Mouse (Mus musculus) frontal cortex, postnatal 10 days (tissue): ENCODE data around the gene Prkra.
"Not testable (repeated sequence)": the region's sequence is repeated elsewhere in the genome, so short reads cannot be mapped to it uniquely, and the experiment has no call there.

Source experiments
- DNase-seq, 2 experiments: peaks; one replicate each; pipeline ENCODE4 v3.0.0; 2022; ENCODE audit warnings: low spot score in 2 of 2, mixed read lengths in 1 of 2

Gene Prkra

DNA sequence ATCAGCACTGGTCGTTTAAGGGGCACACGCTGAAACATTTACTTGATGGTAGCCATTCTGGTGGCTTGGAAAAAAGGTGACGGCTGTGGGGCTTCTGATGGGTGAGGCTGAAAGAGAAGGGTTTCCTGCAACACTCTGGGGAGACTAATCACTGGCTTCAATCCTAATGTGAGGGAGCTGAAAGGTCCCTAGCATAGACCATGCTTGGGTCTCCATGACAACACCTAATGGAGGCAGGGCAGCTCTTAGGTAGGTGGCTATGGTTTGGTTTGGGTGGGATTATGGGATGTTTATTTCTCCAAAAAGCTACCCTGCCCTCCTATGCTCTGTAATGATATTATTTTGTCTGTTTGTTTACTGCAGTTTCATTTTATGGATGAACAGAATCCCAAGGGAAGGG, 7.6 kb upstream of the Prkra start:
- no peak for DNase-seq

GRCm38 (mm10) chr2:76654646-76655045, 6.8 kb upstream of the Prkra start:
- DNase-seq = no peak

DNA sequence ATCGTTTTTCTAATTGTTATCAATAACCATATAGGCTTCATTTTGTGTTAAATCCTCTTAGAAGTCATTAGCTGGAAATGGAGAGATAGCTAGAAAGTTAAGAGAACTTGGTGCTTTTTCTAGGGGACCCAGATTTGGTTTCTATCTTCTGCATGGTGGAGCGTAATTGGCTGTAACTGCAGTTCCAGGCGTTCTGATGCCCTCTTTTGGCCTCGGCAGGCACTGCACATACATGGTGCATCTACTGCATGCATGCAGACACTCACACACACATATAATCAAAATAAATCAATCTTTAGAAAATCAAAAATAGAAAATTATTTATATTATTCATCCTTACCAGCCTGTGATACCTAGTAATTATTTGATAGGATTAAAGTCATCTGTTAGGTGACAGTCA, 5.3 kb upstream of the Prkra start:
- DNase-seq = no peak

GRCm38 (mm10) chr2:76648666-76649141, 889 bp upstream of the Prkra start:
- DNase-seq = no peak

DNA sequence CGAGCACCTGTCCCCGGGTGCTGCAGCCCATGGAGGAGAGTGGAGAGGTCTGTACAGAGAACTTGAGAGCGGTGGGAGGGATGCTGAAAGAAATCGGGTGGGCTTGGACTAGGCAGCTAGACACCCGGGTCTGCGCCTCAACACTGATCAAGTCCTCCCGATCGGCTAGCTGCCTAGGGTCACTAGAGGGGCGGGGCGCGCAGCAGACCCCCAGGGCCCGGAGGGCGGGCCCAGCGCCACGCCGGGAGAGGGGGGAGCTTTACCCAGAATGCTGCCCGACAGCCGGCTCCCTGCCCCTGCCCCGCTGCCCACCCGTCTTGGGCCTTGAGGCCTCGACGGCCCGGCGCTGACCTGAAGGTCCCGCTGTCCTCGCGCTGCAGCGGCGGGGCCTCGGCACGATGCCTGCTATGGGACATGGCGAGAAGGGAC, 360 bp downstream of the Prkra start:
- DNase-seq = no peak

DNA sequence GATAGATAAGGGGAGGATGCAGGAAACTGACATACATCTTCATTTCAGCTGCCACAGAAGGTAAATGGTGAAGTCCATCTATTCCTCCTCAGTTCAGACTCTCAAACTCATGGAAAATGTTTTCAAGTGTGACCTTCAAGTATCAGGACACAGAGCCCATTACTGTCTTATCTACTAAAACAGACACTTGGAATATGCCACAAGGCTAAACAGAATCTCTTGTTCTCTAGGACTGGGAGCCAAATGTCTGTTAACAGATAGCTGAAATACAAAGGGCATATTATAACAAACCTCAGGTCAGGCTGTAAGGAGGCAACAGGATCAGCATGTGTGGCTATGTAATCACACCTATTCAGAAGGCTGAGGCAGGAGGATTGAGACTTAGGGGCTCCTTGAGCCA, 4.0 kb downstream of the Prkra start:
- DNase-seq = no peak

GRCm38 (mm10) chr2:76639637-76640036, 8.2 kb downstream of the Prkra start:
- no peak for DNase-seq

GRCm38 (mm10) chr2:76631600-76631999, 16.2 kb downstream of the Prkra start:
- no peak for DNase-seq

DNA sequence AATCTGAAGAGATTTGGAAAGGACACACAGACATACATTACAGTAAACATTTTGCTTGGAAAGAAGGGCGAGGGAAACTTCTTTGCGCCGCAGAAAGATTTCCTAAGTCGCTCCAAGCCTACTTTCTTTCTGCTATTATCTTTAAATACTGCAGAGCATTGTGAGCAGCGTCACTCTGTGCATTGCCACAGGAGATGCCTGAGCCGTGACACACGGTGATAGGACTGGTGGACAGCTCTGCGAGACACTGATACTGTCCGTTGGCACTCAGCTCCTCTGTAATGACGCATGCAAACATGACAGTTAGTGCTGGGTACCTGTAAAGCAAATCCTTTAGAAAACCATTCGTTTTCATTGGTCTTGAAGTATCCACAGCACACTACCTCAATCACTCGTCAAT, 17.5 kb downstream of the Prkra start:
- no peak for DNase-seq

GRCm38 (mm10) chr2:76622316-76622715, 25.5 kb downstream of the Prkra start:
- DNase-seq = not testable (repeated sequence)

DNA sequence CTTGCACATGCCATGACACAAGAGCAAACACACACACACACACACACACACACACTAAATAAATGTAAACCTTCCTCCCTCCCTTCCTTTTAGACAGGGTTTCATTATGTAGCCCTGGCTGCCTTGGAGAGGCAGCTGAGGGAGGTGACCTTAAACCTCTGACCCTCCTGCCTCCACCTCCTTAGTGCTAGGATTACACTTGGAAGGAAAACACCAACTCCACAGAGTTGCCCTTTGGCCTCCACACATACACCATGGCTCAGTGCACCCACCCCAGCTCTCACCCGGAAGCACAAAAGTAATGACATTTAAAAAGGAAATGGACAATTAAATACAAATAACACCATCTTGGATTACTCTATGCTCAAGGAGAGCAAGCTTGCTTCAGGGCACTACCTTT, 26.1 kb downstream of the Prkra start:
- DNase-seq = no peak

DNA sequence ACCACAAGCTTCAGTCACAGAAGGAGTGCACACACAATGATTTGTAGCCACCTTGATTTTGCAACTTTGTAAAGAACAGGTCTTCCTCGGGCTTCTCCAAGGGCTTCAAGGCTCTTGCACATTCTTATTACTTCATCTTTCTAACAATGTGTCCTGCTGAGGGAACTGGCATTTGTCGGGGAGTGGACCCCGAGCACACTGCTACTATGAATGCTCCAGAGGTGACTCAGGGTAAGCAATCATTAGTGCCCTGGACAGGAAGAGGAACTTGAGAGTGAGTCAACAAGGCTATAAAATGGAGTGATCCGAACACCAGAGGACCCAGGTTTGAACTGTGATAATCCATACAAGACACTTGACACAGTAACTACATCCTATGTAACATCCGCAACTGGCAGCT, 27.6 kb downstream of the Prkra start:
- no peak for DNase-seq

- peak in 1 of 2 experiments; percentile 24 for DNase-seq
These were observed 29.7 kb downstream of the Prkra start for GRCm38 (mm10) chr2:76618078-76618477.

- DNase-seq = no peak
These were observed 35.8 kb downstream of the Prkra start for GRCm38 (mm10) chr2:76611996-76612395.

DNA sequence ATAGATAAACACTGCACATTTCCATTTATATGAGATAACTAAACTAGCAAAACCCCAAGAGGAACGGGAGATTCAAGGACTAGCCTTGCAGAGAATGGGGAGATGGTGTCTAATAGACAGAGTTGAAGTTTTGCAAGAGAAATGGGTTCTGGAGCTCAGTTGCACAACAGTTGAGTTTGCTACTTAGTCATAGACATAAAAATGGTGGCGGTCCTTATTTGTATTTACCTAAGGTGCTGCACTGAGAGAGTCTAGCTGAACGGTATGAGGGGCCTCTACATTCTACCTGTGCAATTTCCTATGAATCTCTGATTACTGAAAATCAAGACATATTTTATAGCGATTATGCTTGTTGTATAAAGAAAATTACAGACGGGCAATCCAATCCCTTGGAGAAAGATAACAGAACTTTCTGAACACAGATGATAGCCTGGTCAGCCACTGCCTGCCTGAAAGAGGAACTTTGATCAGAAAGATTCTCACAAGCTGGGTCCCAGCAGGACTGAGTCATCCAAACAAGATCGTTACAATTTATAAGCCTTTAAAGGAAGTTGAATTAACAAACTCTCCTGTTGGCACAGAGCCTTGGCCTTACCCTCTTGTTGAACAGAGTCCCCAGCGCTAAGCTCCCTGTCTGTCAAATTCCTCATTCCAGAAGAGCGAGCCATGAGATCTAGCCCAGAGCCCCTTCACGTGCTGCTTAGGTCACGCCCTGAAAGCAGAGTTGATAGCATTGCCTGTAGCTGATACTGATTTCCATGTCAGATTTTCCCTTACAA, 37.3 kb downstream of the Prkra start:
- no peak for DNase-seq

DNA sequence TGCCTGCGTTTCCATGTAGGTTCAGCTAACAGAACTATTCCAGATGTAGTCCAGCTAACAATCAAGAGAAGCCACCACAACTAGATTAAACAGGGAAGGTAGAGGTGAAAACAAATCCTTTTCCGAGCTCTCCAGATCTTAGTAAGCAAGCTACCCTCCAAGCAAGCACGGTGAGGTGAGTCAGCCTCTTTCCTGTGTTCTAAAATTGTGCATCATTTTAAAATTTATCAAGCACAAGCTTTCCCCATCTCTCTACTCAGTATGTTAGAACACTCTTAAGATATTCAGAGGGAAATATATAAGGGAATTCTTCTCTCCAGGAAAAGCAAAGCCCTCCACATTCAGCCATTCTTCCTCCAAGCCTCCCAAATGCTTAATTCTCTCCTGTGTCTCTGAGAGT, 41.1 kb downstream of the Prkra start:
- no peak for DNase-seq

DNA sequence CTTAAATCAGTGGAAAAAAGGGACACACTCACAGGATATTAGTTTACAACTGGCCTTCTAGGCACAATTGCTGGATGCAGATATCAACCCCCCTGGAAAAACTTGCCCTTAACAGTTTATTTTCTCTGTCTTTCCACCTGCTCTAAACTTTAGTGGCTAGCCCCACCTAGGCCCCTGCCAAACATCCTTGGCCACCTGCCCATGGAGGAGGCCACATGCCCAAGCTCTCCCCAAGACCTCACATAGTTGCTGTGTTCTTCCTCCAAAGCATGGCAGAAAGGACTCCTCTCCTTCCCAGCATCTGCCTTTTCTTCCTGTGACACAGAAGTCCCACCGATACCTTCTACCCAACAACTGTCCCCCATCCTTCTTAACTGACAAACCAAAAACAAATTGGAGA, 45.6 kb downstream of the Prkra start:
- no peak for DNase-seq

DNA sequence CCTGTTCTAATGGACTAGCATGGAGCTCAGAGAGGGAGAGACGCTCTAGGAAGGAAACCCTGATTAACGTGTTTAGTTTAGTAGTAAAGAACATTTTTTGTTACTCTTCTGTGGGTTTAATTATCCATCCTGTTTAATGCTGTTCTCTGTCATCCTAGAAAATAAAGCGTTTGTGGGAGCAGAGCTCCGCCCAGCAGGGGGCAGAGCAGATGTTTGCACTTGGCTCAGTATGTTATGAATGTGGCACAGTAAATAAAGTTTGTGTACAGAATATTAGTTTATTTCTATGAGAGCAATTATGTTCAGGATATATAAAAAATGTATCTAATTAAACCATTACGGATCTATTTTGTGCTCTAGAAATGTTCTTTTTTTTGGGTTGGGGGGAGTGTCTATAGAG, 48.6 kb downstream of the Prkra start:
- no peak for DNase-seq

DNA sequence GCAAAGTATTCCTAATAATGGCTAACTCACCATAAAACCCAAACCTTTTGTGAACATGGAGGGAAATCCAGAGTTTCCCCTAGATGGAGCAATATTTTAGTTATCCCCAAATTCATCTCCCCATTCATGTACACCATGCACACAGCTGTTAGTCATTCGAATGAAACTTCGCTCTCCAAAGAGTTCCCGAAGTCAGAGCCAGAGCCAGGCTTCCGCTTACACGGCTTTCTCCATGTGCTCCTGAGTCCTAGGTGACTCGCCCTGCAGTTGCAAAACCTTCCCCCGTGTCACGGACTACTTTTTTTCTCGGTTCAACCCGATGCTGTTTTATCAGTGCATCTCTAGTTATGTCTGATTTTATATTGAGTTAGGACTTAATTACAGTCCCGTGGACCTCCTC, 50.3 kb downstream of the Prkra start:
- DNase-seq = no peak

- no peak for DNase-seq
These were observed 55.4 kb downstream of the Prkra start for GRCm38 (mm10) chr2:76592401-76592924.

GRCm38 (mm10) chr2:76590221-76590620, 57.6 kb downstream of the Prkra start:
- DNase-seq = no peak

- DNase-seq = no peak
These were observed 60.9 kb downstream of the Prkra start for GRCm38 (mm10) chr2:76586906-76587305.

DNA sequence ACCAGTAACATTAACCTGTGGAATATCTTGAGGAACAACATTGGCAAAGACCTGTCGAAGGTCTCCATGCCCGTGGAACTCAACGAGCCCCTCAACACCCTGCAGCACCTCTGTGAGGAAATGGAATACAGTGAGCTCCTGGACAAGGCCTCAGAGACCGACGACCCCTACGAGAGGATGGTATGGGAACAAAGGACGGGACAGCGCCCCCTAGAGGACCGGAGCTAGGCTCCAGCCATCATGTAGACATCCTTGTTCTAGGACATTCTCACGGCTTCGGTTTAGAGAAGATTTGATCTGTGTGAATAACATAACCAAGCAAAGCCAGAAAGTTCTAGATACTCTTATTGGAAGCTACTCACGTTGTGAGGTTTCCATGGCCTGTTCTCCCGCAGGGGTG, 62.7 kb downstream of the Prkra start:
- no peak for DNase-seq
